Comparison of ENCODE assay signal across 7 mouse cellular contexts in the genomic region with DNA sequence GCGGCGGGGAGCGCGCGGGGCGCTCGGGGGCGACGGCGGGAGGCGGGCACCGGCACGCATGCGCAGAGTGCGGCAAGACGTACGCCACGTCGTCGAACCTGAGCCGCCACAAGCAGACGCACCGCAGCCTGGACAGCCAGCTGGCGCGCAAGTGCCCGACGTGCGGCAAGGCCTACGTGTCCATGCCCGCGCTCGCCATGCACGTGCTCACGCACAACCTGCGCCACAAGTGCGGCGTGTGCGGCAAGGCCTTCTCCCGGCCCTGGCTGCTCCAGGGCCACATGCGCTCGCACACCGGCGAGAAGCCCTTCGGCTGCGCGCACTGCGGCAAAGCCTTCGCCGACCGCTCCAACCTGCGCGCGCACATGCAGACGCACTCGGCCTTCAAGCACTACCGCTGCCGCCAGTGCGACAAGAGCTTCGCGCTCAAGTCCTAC. TPM values are rescaled to one million over a fixed set of nuclear protein-coding genes. Genes with fewer than 3 reads are reported as not detected.
A peak's percentile ranks its signal among the peaks of the same experiment; 100 is the strongest.
DNase-seq lines count a peak whose midpoint lies in the region; ATAC-seq and TF ChIP-seq lines count a peak whose summit lies in the region.

No protein-coding gene starts in this region.

- H3K4me2 ChIP-seq in lung, embryonic 14.5 days, result peak overlapping the region; percentile 60
- peak overlapping the region; percentile 18; the same call in 1 of the 2 replicates for H3K4me2 ChIP-seq in liver, embryonic 16.5 days (ENCODE audit: low read depth, low read length)
- peak overlapping the region; percentile 47 for H3K4me2 ChIP-seq in stomach, postnatal 0 days (replicated peaks; ENCODE audit: low read depth)

- H3K36me3 ChIP-seq in lung, embryonic 14.5 days (ENCODE audit: insufficient read depth), result no peaks in the 10 kb centered on the region
- H3K36me3 ChIP-seq in liver, embryonic 16.5 days (ENCODE audit: control insufficient read depth, insufficient read depth), result no peaks in the 10 kb centered on the region
- H3K36me3 ChIP-seq in stomach, postnatal 0 days (ENCODE audit: control insufficient read depth, insufficient read depth, low read length), result no peaks in the 10 kb centered on the region

- no peak for TF ChIP-seq EP300 in stomach, postnatal 0 days (optimal IDR thresholded peaks at IDR 0.05)

- no peaks in the 10 kb centered on the region for H3K9me3 ChIP-seq in lung, embryonic 14.5 days (ENCODE audit: low read depth, low read length)
- no peaks in the 10 kb centered on the region for H3K9me3 ChIP-seq in liver, embryonic 16.5 days (replicated peaks; ENCODE audit: control insufficient read depth, low read length)
- no peaks in the 10 kb centered on the region for H3K9me3 ChIP-seq in stomach, postnatal 0 days (ENCODE audit: control insufficient read depth, low read length)

- WGBS in lung, embryonic 14.5 days, result 1% methylated on average over 59 of the region's 60 CpGs
- WGBS in liver, embryonic 16.5 days (ENCODE audit: insufficient replicate concordance), result 4% methylated on average over 54 of the region's 60 CpGs
- WGBS in stomach, postnatal 0 days, result under 1% methylated on average over 50 of the region's 60 CpGs

- H3K27ac ChIP-seq in lung, embryonic 14.5 days (ENCODE audit: low read depth), result no peak overlapping the region
- H3K27ac ChIP-seq in liver, embryonic 16.5 days (ENCODE audit: low read length), result no peak overlapping the region
- no peak overlapping the region for H3K27ac ChIP-seq in stomach, postnatal 0 days (replicated peaks)

- H3K4me1 ChIP-seq in lung, embryonic 14.5 days (ENCODE audit: insufficient read depth), result no peaks in the 10 kb centered on the region
- peaks cover 3% of the 10 kb centered on the region for H3K4me1 ChIP-seq in liver, embryonic 16.5 days (ENCODE audit: control insufficient read depth, low read depth, low read length)
- H3K4me1 ChIP-seq in stomach, postnatal 0 days (replicated peaks; ENCODE audit: control insufficient read depth, insufficient read depth), result peaks cover 4% of the 10 kb centered on the region; the same call in 1 of the 2 replicates

- DNase-seq in lung, embryonic 14.5 days, result peak; percentile 50
- DNase-seq in lung, adult 18-20 months, result no peak
- peak; percentile 71 for DNase-seq in embryo, embryonic 10 days (ENCODE audit: low spot score)
- DNase-seq in heart, postnatal 4 days, result peak; percentile 27
- DNase-seq in stomach, postnatal 0 days (ENCODE audit: low spot score), result peak; percentile 41
- no peak for DNase-seq in spleen, adult 18-20 months

- TF ChIP-seq CTCF in lung, embryonic 14.5 days (IDR thresholded peaks at IDR 0.05; ENCODE audit: low read depth), result no peak
- TF ChIP-seq CTCF in stomach, postnatal 0 days (IDR thresholded peaks at IDR 0.05; ENCODE audit: low read depth), result no peak

- peak; percentile 23; the same call in 1 of the 2 replicates for ATAC-seq in lung, embryonic 14.5 days (ENCODE audit: insufficient read depth)
- ATAC-seq in liver, embryonic 16.5 days (ENCODE audit: low read depth), result no peak
- no peak for ATAC-seq in stomach, postnatal 0 days (ENCODE audit: low FRiP score, low TSS enrichment)

- peaks cover 60% of the 10 kb centered on the region for H3K27me3 ChIP-seq in lung, embryonic 14.5 days (ENCODE audit: insufficient read depth, low read length)
- H3K27me3 ChIP-seq in liver, embryonic 16.5 days (ENCODE audit: control insufficient read depth, insufficient read depth, low read depth, low read length), result peaks cover 59% of the 10 kb centered on the region
- peaks cover 24% of the 10 kb centered on the region for H3K27me3 ChIP-seq in stomach, postnatal 0 days (ENCODE audit: control insufficient read depth, insufficient read depth, low read length)

- H3K4me3 ChIP-seq in lung, embryonic 14.5 days (ENCODE audit: low read depth, low read length), result peak overlapping the region; percentile 37
- H3K4me3 ChIP-seq in liver, embryonic 16.5 days (ENCODE audit: low read depth, low read length), result peak overlapping the region; percentile 28
- peak overlapping the region; percentile 29 for H3K4me3 ChIP-seq in stomach, postnatal 0 days (ENCODE audit: low read depth, low read length)

- no peak overlapping the region for H3K9ac ChIP-seq in lung, embryonic 14.5 days
- H3K9ac ChIP-seq in liver, embryonic 16.5 days (ENCODE audit: low read depth, low read length), result no peak overlapping the region
- H3K9ac ChIP-seq in stomach, postnatal 0 days (ENCODE audit: low read length), result no peak overlapping the region

RNA-seq across cellular contexts. Expression of gene Srxn1, which starts 11.9 kb away (rescaled TPM):
- polyA plus RNA-seq in lung, embryonic 14.5 days (2014; fragmentation: Nextera tagmentation; extraction: Ambion mirVana), result 5.6 and 6.6 TPM in 2 replicates
- total RNA-seq in heart, postnatal 4 days (2021), result 1 to 10 TPM; 9.0 TPM
- polyA plus RNA-seq in liver, embryonic 16.5 days (2015; fragmentation: Nextera tagmentation; extraction: Ambion mirVana), result 8.8 and 9.4 TPM in 2 replicates
- 28.4 and 31.4 TPM in 2 replicates for polyA plus RNA-seq in stomach, postnatal 0 days (2015; fragmentation: Nextera tagmentation; extraction: Ambion mirVana)

RNA-seq across cellular contexts. Expression of gene Scrt2, which starts 12.0 kb away (rescaled TPM):
- not detected in 2 replicates for polyA plus RNA-seq in lung, embryonic 14.5 days (2014; fragmentation: Nextera tagmentation; extraction: Ambion mirVana)
- not detected for total RNA-seq in heart, postnatal 4 days (2021)
- not detected in 2 replicates for polyA plus RNA-seq in liver, embryonic 16.5 days (2015; fragmentation: Nextera tagmentation; extraction: Ambion mirVana)
- polyA plus RNA-seq in stomach, postnatal 0 days (2015; fragmentation: Nextera tagmentation; extraction: Ambion mirVana), result not detected in 2 replicates

RNA-seq across cellular contexts. Expression of gene Tcf15, which starts 50.0 kb away (rescaled TPM):
- polyA plus RNA-seq in lung, embryonic 14.5 days (2014; fragmentation: Nextera tagmentation; extraction: Ambion mirVana), result 9.9 and 11.0 TPM in 2 replicates
- total RNA-seq in heart, postnatal 4 days (2021), result 10 to 100 TPM; 29.6 to 38.0 TPM
- polyA plus RNA-seq in liver, embryonic 16.5 days (2015; fragmentation: Nextera tagmentation; extraction: Ambion mirVana), result 0.22 TPM in 1 of 2 replicates, not detected in the other
- 2.5 and 3.1 TPM in 2 replicates for polyA plus RNA-seq in stomach, postnatal 0 days (2015; fragmentation: Nextera tagmentation; extraction: Ambion mirVana)

Comparison
In these comparisons a context has a peak if more than half of its experiments do, and no peak if none do; other contexts are left out.
1. DNase-seq: peak in lung, embryonic 14.5 days (single experiment), embryo, embryonic 10 days (single experiment), heart, postnatal 4 days (single experiment) and stomach, postnatal 0 days (single experiment); none in lung, adult 18-20 months (0 of 2) and spleen, adult 18-20 months (0 of 2).
2. Peak in every context shown above with its lines, with median percentiles within 50 percentile points of each other: H3K4me2 ChIP-seq and H3K4me3 ChIP-seq.